Comparison of ENCODE assay signal across 22 mouse cellular contexts in the genomic region with DNA sequence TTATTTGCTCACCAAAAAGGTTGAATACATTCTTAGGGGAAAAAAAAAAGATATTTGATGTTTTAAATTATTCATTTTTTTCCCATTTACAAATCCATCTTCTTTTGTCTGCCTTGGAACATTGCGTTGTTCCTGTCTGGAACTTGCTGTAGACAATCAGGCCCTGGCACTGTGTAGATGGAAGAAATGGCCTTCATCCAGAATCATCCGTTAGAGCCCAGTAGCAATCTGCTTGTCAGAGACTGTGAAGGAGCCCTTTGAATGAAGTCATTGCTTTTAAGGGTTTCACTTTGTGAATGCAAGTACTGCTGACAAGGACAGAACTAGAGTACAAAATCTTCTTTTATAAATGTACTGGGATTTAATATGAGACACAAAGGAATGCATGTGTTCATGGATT.
DNase-seq lines count a peak whose midpoint lies in the region; ATAC-seq and TF ChIP-seq lines count a peak whose summit lies in the region.
"Had no signal": no experiment of that assay in that cellular context is flagged by ENCODE, and none has a peak within 500 bp of the region (broad histone marks: within the 10 kb centered on the region; RNA-seq: fewer than 3 reads in every experiment).

No protein-coding gene starts in this region.

- no peaks in the 10 kb centered on the region for H3K27me3 ChIP-seq in hindbrain, embryonic 15.5 days
- no peaks in the 10 kb centered on the region for H3K27me3 ChIP-seq in hindbrain, embryonic 16.5 days (replicated peaks; ENCODE audit: control insufficient read depth, insufficient read depth, low read length)
- H3K27me3 ChIP-seq in stomach, postnatal 0 days (ENCODE audit: control insufficient read depth, insufficient read depth, low read length): no peaks in the 10 kb centered on the region
- H3K27me3 ChIP-seq: limb, embryonic 13.5 days; megakaryocyte, embryonic 14.5 days; neural tube, embryonic 13.5 days had no signal

- H3K4me3 ChIP-seq in hindbrain, embryonic 15.5 days: no peak overlapping the region
- no peak overlapping the region for H3K4me3 ChIP-seq in hindbrain, embryonic 16.5 days (ENCODE audit: low read length)
- H3K4me3 ChIP-seq in stomach, postnatal 0 days (ENCODE audit: low read depth, low read length): no peak overlapping the region
- H3K4me3 ChIP-seq: heart, adult 2 months; limb, embryonic 13.5 days; megakaryocyte, embryonic 14.5 days; neural tube, embryonic 13.5 days had no signal

- DNase-seq in cerebellum, adult 9-10 months: peak; percentile 2
- DNase-seq in cerebellum, adult 11 months: no peak
- DNase-seq in right cerebral cortex, postnatal 10 days (ENCODE audit: low spot score in 2 of 2): peak; percentile 29 to 33
- no peak for DNase-seq in right cerebral cortex, postnatal 14 days
- no peak for DNase-seq in stomach, postnatal 0 days (ENCODE audit: low spot score)
- DNase-seq in gastrocnemius, postnatal 36 days: no peak
- DNase-seq: adrenal gland, adult 2 months; cerebellum, adult 8-10 months; gastrocnemius, postnatal 10 days; heart, adult 2 months; kidney, adult 11 months; lung, postnatal 10 days; right cerebral cortex, postnatal 25 days; thymus, postnatal 4 days had no signal

- intact Hi-C loops in gastrocnemius, postnatal 36 days (cut with DNase I): no loop called here

- no peak for TF ChIP-seq EP300 in stomach, postnatal 0 days (optimal IDR thresholded peaks at IDR 0.05)

- H3K9ac ChIP-seq in hindbrain, embryonic 15.5 days: no peak overlapping the region
- H3K9ac ChIP-seq in hindbrain, embryonic 16.5 days (ENCODE audit: low read depth, low read length): no peak overlapping the region
- no peak overlapping the region for H3K9ac ChIP-seq in stomach, postnatal 0 days (ENCODE audit: low read length)
- H3K9ac ChIP-seq: hindbrain, embryonic 14.5 days; limb, embryonic 13.5 days; liver, embryonic 14.5 days; neural tube, embryonic 13.5 days had no signal

- no peak overlapping the region for H3K27ac ChIP-seq in hindbrain, embryonic 15.5 days (replicated peaks)
- no peak overlapping the region for H3K27ac ChIP-seq in hindbrain, embryonic 16.5 days (ENCODE audit: low read depth, low read length)
- H3K27ac ChIP-seq in stomach, postnatal 0 days (replicated peaks): no peak overlapping the region
- H3K27ac ChIP-seq: heart, adult 2 months; hindbrain, embryonic 14.5 days; kidney, postnatal 0 days; limb, embryonic 13.5 days; liver, embryonic 14.5 days; neural tube, embryonic 13.5 days had no signal

- no peaks in the 10 kb centered on the region for H3K9me3 ChIP-seq in hindbrain, embryonic 15.5 days
- no peaks in the 10 kb centered on the region for H3K9me3 ChIP-seq in hindbrain, embryonic 16.5 days (ENCODE audit: control insufficient read depth, low read length)
- H3K9me3 ChIP-seq in stomach, postnatal 0 days (ENCODE audit: control insufficient read depth, low read length): no peaks in the 10 kb centered on the region
- H3K9me3 ChIP-seq: limb, embryonic 13.5 days; megakaryocyte, embryonic 14.5 days; neural tube, embryonic 13.5 days had no signal

- WGBS in hindbrain, embryonic 15.5 days: 53% methylated on average over 2 of the region's 2 CpGs
- WGBS in hindbrain, embryonic 16.5 days: 53% methylated on average over 2 of the region's 2 CpGs
- WGBS in stomach, postnatal 0 days: 58% methylated on average over 2 of the region's 2 CpGs

- 0 out of 2 replicates have a peak, but pooled peaks have one; percentile 54 for ATAC-seq in hindbrain, embryonic 15.5 days (ENCODE audit: low FRiP score, low read depth)
- no peak for ATAC-seq in hindbrain, embryonic 16.5 days
- no peak for ATAC-seq in stomach, postnatal 0 days (ENCODE audit: low FRiP score, low TSS enrichment)

- no peak overlapping the region for H3K4me2 ChIP-seq in hindbrain, embryonic 15.5 days
- H3K4me2 ChIP-seq in hindbrain, embryonic 16.5 days (ENCODE audit: low read length): no peak overlapping the region
- H3K4me2 ChIP-seq in stomach, postnatal 0 days (replicated peaks; ENCODE audit: low read depth): no peak overlapping the region
- H3K4me2 ChIP-seq: hindbrain, embryonic 14.5 days; limb, embryonic 13.5 days; neural tube, embryonic 13.5 days had no signal

- TF ChIP-seq CTCF in stomach, postnatal 0 days (IDR thresholded peaks at IDR 0.05; ENCODE audit: low read depth): no peak

- no peaks in the 10 kb centered on the region for H3K36me3 ChIP-seq in hindbrain, embryonic 15.5 days
- no peaks in the 10 kb centered on the region for H3K36me3 ChIP-seq in hindbrain, embryonic 16.5 days (ENCODE audit: control insufficient read depth, insufficient read depth, low read length)
- H3K36me3 ChIP-seq in stomach, postnatal 0 days (ENCODE audit: control insufficient read depth, insufficient read depth, low read length): no peaks in the 10 kb centered on the region
- H3K36me3 ChIP-seq: limb, embryonic 13.5 days; neural tube, embryonic 13.5 days had no signal

- no peaks in the 10 kb centered on the region for H3K4me1 ChIP-seq in hindbrain, embryonic 15.5 days (replicated peaks)
- H3K4me1 ChIP-seq in hindbrain, embryonic 16.5 days (ENCODE audit: control insufficient read depth, insufficient read depth, low read depth, low read length): no peaks in the 10 kb centered on the region
- H3K4me1 ChIP-seq in stomach, postnatal 0 days (replicated peaks; ENCODE audit: control insufficient read depth, insufficient read depth): no peaks in the 10 kb centered on the region
- H3K4me1 ChIP-seq: limb, embryonic 13.5 days; megakaryocyte, embryonic 14.5 days; neural tube, embryonic 13.5 days had no signal

Comparison
In these comparisons a context has a peak if more than half of its experiments do, and no peak if none do; other contexts are left out.
1. DNase-seq: peak in cerebellum, adult 9-10 months (single experiment) and right cerebral cortex, postnatal 10 days (2 of 2); none in cerebellum, adult 11 months (single experiment), right cerebral cortex, postnatal 14 days (single experiment), stomach, postnatal 0 days (single experiment) and gastrocnemius, postnatal 36 days (0 of 2).